Mouse (Mus musculus) lung, postnatal 0 days (tissue): ENCODE measurements around the gene Grb10.

Experiments
- CTCF ChIP-seq: IDR thresholded peaks from 2 replicates; pipeline ENCODE4 v1.5.1; 2016; ENCODE audit warnings: antibody characterized with exemption, mild to moderate bottlenecking
- EP300 ChIP-seq: IDR thresholded peaks from 2 replicates; pipeline ENCODE4 v1.6.1; 2016; ENCODE audit warnings: antibody characterized with exemption, mild to moderate bottlenecking, control low read depth

DNA sequence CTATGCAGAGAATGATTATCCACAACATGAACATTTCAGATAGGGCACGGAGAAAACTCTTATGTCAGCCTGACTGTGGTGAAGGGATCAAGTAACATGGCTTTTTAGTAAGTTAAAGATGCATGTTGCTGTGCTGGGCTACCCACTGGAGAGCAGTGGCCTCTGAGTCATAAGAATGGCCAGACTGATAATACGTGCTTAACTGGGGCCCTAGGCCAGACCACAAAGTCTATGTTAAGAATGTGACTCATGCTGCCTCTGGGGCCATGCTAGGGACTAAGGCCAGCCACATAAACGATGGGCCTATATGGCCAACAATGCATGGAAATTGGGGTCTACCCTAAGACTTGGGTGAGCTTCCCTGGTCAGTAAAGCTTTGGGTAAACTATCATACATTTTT is 98.9 kb downstream of the Grb10 start:
- no peak for TF ChIP-seq CTCF
- no peak for TF ChIP-seq EP300
